Mouse (Mus musculus): ENCODE data around the gene Cfap300.
A peak's percentile ranks its signal among the peaks of the same experiment; 100 is the strongest.

Gene Cfap300

DNA sequence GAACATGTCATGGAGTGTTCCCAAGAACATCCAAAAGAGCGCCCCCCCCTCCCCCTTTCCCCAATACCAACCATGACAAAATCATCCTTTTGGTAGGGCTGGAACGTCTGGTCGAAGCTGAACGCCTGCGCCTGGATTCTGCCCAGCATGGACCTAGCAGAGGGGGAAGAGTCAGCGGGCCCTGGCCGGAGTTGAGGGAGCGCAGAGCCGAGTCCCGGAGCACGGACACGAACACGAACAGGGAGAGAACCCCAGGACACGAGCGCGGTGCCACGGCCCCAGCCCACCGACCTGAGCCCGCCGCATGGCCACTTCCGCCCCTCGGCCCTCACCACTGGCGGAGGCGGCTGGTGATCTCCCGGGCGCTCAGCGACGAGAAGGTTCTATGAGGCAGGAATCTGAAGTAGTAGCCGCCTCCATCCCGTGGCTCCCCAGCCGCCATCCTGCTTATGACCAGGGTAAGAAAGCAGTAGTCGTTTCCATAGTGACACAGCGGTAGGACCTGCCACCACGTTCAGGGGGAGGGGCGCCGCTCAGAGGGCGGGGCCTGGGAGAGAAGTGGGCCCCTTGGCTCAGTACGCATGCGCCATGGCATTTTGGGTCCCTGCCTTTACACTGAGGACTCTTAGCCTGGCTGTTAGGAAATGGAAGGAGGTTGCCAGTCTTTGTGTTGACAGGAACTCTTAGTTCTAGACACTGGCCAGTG, at the start of gene Cfap300:
Gene Cfap300, minus strand, starts transcription at position 486 of the 706 bp plus-strand sequence.
- peak; percentile 98 to 99 for DNase-seq

DNA sequence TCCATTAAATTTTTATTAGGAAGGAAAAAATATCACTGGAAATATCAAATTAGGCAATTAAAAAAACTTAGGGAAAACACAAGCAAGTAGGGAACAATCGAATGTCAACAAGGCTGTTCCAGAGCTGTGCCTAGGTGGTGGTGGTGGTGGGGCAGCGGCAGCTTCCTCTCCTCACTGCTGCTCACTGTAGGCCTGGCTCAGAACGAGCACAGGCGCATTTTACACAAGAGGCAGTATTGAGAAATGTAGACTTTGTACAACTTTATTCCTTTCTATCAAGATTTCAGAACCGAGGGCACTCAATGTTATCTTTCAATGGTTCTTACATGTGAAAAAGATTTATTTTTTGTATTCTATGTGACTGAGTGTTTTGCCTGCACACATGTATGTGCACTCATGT, 36.3 kb upstream of the Cfap300 start:
- no peak for DNase-seq

DNA sequence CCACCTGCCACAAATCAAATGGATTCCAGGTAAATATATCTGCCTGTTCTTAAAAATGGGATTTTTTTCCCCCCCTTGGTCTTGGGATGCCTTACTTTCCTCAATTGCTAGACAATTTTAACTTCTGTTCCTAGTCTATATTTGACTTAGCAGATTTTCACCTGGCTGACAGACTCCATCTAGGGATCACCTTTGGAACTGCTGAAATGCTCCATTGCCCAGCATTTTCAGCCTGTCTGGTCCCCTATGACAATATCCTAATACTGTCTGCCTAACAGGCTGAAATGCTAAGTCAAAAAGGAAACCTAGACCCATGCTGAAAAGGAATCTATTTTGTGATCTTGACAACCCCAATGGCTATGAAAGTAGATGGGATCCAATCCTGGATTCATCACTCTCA, 31.7 kb upstream of the Cfap300 start:
- peak; percentile 7 to 20 for DNase-seq

DNA sequence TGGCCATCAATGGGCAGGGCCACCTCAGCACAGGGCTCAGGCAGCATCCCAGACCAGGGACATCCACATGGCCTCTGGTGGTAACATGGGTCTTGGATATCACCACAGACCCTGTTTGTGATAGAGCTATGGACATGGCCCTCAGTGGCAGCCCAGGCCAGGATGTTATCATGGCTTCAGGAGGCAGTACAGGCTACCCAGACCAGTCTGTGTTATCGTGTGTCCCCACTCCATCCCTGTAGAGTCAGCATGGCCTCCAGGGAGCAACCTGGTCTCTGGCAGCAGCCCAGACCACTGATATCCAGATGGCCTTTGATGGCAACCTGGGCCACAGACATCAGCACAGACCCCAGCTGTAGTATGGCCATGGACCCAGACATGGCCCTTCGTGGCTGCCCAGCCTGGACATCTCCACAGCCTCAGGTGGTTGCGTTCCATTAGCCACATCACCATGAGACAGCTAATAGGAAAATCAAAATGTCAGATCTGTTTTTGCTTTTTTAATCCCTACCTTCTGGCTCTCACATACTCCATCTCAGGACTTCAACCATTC, 30.7 kb upstream of the Cfap300 start:
- DNase-seq = no peak

DNA sequence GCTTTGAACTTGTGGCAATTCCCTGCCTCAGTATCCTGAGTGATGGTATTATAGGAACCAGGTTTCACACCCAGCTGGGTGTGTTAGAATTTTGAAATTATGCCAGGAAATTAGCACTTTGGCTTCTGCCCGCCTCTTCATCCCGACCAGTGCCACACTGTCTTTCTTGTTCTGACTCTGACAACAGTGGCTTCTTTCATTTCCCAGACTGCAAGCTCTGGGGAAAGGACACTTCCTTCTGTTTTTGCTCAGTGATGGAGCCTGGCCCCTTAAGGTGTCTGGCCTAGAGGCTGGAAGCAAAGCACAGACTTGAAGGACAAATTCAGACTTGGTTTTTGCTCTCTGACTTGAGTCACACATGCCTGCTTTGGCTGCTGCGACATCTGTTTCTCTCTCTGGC, 17.0 kb upstream of the Cfap300 start:
- no peak for DNase-seq

DNA sequence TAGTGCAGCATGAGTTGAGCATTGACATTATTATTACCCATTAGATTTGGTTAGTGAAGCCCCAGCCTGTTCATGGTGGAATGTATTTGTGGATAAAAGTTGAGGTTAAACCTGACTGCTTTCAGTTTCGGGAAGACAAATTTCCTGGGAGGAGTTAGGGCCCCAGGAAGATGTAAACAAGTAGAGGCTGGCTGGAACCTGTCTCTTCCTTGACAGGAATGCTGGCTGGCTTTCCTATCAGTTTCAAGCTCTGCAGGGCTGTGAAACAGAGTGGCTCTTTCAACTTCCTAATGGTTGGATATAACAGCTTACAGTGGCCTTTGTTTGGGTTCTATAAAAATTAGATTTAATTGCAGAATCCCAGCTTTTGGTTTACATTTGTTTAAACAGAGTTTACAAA, 12.2 kb upstream of the Cfap300 start:
- no peak for DNase-seq

DNA sequence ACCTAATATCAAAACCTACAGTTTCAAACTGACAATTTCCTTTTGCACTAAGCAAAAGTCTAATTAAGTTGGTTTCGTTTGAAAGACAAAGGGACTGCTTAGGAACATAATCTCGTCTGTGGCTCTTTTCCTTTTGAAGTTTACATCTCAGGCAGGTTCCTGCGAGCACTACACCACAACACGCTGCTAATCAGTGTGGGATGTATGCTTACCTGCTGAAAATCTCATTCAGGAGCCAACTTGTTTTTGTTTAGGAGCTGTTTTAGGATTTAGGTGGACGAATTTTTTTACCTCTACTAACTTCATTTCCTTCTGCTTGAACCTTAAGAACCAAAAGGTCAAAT, 393 bp upstream of the Cfap300 start:
- no peak for DNase-seq

DNA sequence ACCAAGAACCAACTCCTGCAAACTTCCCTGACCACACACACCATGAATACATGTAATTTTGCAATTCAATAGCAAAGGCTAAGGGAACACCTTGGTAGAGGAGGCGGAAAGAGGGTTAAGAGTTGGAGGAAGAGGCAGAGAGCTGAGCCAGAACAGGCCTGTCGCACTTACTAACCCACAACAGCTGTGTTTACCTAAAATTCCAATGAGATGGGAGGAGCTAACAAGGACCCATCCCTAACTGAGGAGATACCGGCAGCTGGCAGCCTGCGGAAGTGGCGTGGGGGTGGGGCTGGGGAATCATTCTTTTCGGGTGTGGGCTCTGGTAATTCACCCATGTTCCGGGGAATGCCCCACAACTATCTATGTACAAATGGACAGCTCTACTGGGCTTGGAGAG, 7.1 kb downstream of the Cfap300 start:
- DNase-seq = peak; percentile 39 to 47

DNA sequence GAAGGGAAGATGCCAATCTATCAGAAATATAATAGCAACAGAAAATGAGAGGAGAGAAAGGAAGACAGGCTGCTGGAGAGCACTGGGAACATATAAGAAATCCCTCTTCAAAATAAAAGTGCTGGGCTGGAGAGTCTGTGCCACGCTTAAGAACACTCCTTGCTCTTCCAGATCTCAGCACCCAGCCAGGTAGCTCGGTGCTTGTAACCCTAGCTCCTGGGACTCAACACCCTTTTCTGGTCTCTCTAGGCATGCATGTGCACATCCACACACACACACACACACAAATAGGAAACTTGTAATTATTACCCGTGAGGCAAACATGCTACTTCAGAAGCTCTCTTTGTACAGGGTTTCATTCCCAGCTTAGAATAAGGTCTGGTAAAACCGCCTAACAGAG, 7.5 kb downstream of the Cfap300 start:
- no peak for DNase-seq

DNA sequence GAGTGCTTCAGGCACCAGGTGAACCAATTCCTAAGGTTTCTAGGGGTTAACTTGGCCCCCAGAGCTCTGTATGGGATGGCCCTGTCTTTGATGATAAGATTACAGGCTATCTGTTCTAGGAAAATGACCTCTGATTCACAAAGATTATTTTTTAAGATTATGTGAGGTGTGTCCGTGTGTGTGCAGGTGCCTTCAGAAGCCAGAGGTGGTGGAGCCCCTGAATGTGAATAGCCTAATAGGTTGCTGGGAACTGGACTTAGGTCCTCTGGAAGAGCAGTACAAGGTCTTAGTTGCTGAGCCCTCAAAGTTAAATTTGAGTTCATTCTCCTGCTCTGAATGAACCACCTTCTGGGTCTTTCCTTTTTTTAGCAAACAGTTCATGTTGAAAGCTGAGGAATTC, 8.5 kb downstream of the Cfap300 start:
- DNase-seq = no peak

DNA sequence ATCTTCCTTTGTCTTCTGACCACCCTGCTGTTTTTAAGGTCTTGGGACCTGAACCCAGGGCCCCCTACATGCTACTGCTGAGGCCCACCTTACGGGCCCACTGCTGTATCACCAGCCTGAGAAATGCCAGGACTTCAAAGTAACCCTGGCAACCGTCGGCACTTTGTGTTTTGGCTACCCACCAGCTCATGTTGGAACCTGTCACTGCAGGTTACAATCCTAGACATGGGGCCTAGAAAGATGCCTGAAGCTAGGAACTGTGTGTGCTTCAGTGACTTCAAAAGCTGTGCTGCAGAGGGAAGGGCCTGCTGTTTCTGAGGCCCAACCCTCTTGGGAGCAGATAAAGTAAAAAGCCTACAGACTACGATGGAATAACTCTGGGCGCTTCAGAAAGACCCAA, 9.8 kb downstream of the Cfap300 start:
- no peak for DNase-seq

DNA sequence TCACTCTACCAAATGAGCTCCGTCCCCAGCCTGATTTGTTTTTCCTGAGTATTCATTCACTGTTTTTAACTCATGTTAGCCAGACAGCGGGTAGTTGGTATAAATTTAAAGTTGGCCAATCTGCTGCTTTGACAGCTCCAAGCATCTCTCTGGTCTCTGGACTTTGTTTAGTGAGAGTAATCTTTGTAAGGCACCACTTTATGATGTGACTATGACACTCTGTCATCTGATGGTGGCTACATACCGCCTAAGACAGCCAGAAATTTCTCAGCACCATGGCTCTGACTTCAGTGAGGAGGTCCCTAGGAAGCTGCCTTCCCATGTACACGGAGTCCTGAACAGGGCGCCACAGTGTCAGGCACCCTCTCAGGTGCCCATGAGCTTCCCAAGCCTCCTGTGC, 24.0 kb downstream of the Cfap300 start:
- no peak for DNase-seq

DNA sequence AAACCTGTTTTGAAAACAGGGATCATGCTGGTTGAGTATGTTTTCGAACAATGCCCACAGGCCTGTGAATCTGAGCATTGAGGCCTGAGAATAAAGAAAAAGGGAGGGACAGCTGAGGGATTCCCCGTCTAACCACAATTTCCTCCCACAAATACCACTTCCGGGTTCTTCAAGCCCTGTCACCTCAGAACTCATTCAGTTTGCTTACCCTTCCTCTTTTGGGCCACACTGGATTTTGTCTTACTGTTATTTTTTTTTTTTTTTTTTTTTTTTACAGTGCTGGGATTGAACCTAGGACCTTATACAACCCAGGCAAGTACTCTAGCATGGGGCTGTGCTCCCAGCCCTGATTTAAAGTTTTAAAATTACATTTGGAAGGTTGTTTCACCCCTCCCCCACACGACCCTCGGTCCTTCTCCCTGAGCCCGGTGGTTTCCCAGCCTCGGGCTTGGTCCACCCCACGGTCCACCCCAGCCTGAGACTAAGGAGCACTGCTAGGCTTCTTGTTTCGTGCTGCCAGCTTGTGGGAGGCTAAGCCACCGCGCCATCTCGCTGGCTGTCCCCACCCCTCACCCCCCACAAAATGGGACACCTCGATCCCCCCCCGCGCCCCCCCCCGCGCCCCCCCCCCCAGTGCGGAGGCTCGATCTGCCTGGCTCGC, 25.2 kb downstream of the Cfap300 start:
- DNase-seq = peak; percentile 18 to 27

DNA sequence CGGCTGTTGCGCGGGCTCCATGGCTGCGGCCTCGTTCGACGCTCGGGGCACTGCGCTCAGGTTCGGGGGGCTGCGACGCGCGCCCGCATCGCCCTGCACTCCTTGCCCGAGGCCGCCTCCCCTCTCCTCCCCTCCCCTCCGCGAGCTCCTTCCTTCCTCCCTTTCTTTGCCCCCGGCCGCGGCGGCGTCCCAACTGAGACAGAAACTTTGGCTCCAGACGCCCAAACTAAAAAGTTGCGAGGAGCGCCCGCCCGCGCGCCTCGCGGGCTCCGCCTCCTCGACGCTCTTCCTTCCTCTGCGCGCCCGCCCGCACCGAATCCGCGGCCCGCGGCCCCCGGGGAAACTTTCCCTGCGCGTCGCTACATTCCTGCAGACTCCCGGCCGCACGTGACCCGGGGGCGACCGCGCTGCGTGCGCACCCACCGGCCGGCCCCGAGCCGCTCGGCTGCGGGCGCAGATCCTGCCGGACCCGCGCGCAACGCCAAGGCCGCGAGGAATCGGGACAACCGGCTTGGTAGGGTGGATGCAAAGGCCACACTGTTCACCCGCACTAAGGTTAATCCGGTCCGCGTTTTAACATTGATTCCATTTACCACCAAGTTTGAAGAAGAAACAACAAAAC, 38.1 kb downstream of the Cfap300 start, which contains the start of gene Yap1:
Gene Yap1, minus strand, starts transcription at position 227 of the 622 bp plus-strand sequence.
- DNase-seq = peak; percentile 94 to 97

DNA sequence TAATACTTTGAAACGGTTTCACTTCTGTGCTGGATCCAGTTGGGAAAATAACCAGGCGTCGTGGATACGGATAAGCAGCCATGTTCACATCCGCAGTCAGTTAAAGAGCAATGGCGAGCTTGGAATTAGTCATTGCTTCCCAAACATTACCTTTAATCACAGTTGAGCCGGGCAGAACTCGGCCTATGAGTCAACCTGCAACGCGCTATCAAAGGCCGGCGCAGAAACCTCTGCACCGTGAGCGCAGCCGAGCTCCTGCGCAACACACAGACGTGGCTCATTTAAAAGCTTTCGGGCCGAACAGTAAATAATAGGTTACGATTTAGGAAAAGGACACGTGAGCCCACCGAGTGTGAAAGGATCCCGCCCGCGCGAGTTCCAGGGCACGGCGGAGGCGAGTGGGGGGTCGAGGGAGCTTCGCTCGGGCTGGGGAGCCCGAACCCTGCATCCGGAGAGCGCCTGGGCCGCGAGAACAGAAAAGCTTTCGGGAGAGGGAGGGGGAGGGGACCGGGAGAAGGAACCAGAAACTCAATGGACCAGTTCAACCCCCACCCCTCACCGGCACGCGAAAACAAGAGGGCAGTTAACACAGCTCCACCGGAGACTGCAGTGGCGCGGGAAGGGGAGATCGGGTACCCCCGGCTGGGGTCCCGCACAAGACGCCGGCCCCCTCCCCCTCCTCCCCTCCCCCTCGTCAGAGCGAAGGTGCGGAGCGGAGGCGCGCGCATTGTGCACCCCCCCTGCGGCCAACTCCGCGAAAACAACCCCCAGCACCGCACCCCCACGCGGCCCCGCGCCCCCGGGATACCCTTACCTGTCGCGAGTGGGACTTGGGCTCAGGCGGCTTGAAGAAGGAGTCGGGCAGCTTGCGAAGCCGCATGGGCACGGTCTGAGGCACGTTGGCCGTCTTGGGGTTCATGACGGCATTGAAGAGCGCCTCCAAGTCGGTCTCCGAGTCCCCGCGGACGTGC, 39.0 kb downstream of the Cfap300 start:
- peak; percentile 77 to 87 for DNase-seq

DNA sequence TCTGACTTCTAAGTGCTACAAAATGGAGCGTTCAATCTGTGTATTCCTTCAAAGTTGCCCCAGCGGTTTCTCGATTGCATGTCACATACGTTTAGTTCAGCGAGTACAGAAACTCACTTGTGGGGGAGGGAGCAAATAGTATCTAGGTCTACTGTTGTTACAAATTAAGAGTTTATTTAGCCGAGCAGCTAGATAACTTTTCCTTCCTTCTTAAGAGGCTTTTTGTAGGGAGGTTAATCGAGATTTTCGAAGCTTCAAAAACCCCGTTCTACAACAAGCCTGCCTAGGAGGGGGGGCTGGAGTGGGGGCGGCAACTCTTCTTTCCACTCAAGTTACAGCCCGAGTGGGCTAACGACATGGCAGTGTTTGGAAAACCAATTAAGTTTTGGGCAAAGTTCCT, 39.8 kb downstream of the Cfap300 start:
- peak; percentile 57 to 66 for DNase-seq

DNA sequence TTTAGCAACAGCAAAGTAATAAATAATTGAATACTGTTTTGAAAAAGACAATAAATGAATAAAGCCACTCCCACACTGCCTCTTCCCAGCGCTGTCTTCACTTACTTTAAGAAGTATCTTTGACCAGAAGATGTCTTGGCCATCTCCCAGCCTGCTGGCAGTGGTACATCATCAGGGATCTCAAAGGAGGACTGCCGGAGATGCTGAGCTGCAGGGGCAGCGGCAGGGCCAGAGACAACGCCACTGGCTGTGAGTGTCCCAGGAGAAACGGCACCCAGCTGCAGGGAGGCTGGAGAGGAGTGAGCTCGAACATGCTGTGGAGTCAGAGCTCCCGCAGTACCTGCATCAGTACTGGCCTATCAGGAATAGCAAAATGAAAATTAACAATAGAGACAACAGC, 41.3 kb downstream of the Cfap300 start:
- peak; percentile 9 to 15 for DNase-seq

DNA sequence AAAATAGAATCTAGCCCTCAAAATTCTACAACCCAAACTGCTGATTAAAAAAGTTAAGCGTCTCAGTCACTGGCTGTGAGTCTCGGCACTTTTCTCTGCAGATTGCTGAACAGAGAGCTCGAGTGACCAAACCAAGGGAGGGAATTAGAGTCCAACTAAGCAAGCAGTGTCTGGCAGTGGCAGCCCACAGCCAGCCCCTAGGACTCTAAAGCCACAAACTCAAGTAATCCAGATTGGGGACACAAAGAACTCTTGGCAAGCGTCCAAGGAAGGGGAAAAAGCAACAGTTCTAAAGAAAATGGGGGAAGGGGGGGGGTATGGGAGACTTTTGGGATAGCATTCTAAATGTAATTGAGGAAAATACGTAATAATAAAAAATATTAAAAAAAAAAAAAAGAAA, 48.3 kb downstream of the Cfap300 start:
- DNase-seq = no peak

DNA sequence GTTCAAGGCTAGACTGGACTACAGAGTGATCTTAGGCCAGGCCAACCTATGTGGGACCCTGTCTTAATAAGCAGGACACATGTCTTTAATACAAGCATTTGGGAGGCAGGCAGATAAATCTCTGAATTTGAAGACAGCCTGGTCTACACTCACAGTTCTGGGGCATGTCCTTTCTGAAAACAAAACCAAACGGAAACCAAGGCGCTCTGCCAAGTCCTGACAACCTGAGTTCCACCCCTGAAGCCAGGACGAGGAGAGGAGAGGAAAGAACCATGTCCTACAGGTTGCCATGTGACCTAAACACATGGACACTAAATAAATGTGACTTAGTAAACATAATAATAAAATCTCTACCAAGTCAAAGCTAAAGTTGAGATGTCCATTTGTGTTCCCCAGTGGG, 50.0 kb downstream of the Cfap300 start:
- DNase-seq = no peak

DNA sequence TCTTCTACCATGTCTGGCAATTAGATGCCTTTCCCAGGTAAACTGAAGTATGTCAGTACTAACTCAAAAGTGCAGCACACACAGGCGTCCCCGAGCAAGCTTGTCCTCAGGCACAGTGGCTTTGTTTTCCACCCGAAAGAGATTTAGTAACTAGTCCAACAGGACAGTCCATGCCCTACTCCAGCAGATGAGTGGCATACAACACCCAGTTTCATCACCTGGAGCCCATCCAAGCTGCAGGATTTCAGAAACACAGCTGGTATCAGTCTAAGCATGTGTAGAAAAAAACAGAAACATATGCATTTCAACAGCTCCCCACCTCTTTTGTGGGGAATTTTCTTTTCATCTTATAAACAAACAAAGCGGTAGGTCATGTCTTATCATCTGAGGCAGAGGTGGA, 51.7 kb downstream of the Cfap300 start:
- DNase-seq = no peak

DNA sequence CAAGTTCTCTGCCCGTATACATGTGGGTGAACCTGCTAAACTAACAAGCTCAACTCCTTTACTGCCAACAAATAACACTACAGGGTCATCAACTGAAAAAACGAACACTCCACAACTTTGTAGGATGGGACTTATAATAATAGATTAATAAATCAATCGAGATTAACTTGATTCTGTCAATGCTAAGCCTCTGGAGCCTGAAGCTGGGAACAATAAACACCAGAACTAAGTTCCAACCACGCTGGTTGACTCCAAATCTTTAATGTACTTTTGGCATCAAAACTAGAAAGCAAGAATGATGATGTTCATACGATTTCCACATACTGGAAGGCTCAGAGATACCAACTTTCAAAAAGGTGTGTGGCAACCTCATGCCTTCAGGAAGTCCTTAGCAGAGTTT, 55.5 kb downstream of the Cfap300 start:
- no peak for DNase-seq

DNA sequence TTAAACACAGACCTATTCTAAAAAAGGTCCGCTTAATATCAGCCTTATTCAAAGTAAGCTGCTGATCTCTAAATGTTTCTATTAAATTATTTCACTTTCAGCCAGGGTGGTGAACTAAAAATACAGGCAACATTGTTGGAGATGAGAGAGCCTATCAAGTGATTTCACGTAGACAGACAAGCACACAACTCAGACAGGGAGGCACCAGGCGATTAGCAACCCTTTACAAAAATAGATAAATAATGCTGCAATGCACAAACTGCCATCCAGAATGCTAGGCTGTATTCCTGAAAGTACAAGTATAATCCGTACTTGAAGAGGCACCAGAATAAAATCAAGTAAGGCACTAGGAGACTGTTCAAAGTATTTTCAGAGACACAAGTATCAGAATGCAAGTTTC, 58.3 kb downstream of the Cfap300 start:
- DNase-seq = no peak

DNA sequence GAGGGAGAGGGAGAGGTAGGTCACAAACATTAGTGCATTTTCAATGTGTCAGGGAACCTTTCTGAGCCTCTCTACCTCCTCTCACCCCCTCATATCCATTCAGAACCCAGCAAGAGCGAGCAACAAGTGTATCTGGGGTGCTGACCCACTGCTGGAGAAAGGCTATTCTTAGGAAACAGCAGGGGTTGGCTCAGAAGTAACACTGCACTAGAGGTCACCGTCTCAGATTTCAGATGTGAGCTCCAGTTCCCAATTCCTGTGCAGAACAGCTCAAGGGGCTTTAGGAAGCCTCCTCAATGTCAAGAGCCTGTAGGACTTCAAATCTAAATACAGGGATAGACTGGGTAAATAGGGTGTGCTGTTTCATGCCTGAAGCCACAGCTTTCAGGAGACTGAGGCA, 59.0 kb downstream of the Cfap300 start:
- DNase-seq = no peak
